Mouse (Mus musculus) liver, adult 2 months (tissue): ENCODE measurements at regions not wholly inside any gene's neighbourhood (a gene's known extent, or its start where the extent isn't known, plus 50 kb on each side); places are given as distances from the start of the nearest gene placed in this dataset.

Source experiments
- CTCF ChIP-seq: fragments of 200-500 bp; IDR thresholded peaks from 2 replicates; pipeline ENCODE4 v1.5.1; 2011; ENCODE audit warnings: low read depth, low read length, control low read depth
- POLR2A ChIP-seq: fragments of 200-500 bp; IDR thresholded peaks from 2 replicates; pipeline ENCODE4 v1.6.1; 2011; ENCODE audit warnings: low read length, control low read depth; ENCODE audit not compliant: insufficient read depth; ENCODE audit errors: extremely low read depth

GRCm38 (mm10) chr4:99407466-99407865 lies 111.8 kb downstream of the Gm12689 start:
- TF ChIP-seq POLR2A (no peak), CTCF (no peak)
